Mouse (Mus musculus) liver, adult 2 months (tissue): Measurements from ENCODE around the gene Kars. TPM values are rescaled to one million over a fixed set of nuclear protein-coding genes. Genes with fewer than 3 reads are reported as not detected.

Source experiments
- DNase-seq: peaks from one replicate; pipeline ENCODE4 v3.0.0-alpha.2; 2011; ENCODE audit warnings: low read depth, low spot score; ENCODE audit errors: extremely low read depth
- H3K27ac ChIP-seq: fragments of 200-500 bp; replicated peaks from 2 replicates; pipeline ENCODE4 v1.5.1; 2012; ENCODE audit warnings: low read depth, mild to moderate bottlenecking, control low read depth, inconsistent platforms, low read length; ENCODE audit not compliant: insufficient read depth
- H3K27me3 ChIP-seq: fragments of 200-500 bp; 2 replicates; pipeline ENCODE4 v1.6.1; 2012; ENCODE audit warnings: mild to moderate bottlenecking, moderate library complexity, low read length, inconsistent platforms; ENCODE audit not compliant: control insufficient read depth, insufficient read depth
- H3K36me3 ChIP-seq: fragments of 200-500 bp; 2 replicates; pipeline ENCODE4 v1.6.1; 2012; ENCODE audit warnings: low read length, inconsistent platforms; ENCODE audit not compliant: control insufficient read depth, insufficient read depth
- H3K4me1 ChIP-seq: fragments of 200-500 bp; 2 replicates; pipeline ENCODE4 v1.6.1; 2011; ENCODE audit warnings: low read length; ENCODE audit not compliant: control insufficient read depth, insufficient read depth
- H3K4me3 ChIP-seq: fragments of 200-500 bp; 2 replicates; pipeline ENCODE4 v1.5.1; 2011; ENCODE audit warnings: low read depth, mild to moderate bottlenecking, control low read depth, low read length, moderate library complexity; ENCODE audit not compliant: insufficient read depth
- H3K79me2 ChIP-seq: fragments of 200-500 bp; 2 replicates; pipeline ENCODE4 v1.6.1; 2012; ENCODE audit warnings: inconsistent platforms, mild to moderate bottlenecking, low read length, moderate library complexity; ENCODE audit not compliant: control insufficient read depth, insufficient read depth
- H3K9ac ChIP-seq: fragments of 200-500 bp; 2 replicates; pipeline ENCODE4 v1.6.1; 2012; ENCODE audit warnings: low read depth, mild to moderate bottlenecking, control low read depth, inconsistent platforms, low read length
- CTCF ChIP-seq: fragments of 200-500 bp; IDR thresholded peaks from 2 replicates; pipeline ENCODE4 v1.5.1; 2011; ENCODE audit warnings: low read depth, low read length, control low read depth
- POLR2A ChIP-seq: fragments of 200-500 bp; IDR thresholded peaks from 2 replicates; pipeline ENCODE4 v1.6.1; 2011; ENCODE audit warnings: low read length, control low read depth; ENCODE audit not compliant: insufficient read depth; ENCODE audit errors: extremely low read depth
- WGBS: fragments of 180-500 bp; shearing (Covaris S2); methylation state at CpG from one replicate; pipeline ENCODE4 v1.1.7; 2018; 5-methylcytosine and 5-hydroxymethylcytosine counted together
- polyA plus RNA-seq: library from polyadenylated mRNA; depleted of rRNA; stranded (reverse); fragments of >200 nt; gene quantifications from 2 replicates; pipeline ENCODE4 v1.2.3, GENCODE M21; 2012
- total RNA-seq: library from RNA; depleted of rRNA; stranded (reverse); fragments of >200 nt; gene quantifications from 2 replicates; pipeline ENCODE4 v1.2.3, GENCODE M21; 2014

The Kars gene
- total and polyA plus RNA-seq, 2 experiments: 29.5 to 50.9 TPM

DNA sequence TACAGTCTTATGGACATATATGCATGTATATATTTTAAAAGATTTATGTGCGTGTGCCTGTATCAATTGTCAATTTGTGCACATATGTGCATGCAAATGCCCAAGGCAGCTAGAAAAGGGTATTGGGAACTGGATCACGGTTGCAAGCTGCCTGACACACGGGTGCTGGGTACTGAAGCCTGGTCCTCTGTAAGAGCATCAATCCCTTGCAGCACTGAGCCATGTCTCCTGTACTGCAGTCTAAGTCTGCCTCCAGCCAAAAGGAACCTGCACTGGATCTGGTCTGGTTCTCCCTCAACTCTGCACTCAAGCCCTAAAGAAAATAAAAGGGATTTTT lies 18.5 kb downstream of the Kars start:
- H3K4me3 ChIP-seq: no peak overlapping the region

DNA sequence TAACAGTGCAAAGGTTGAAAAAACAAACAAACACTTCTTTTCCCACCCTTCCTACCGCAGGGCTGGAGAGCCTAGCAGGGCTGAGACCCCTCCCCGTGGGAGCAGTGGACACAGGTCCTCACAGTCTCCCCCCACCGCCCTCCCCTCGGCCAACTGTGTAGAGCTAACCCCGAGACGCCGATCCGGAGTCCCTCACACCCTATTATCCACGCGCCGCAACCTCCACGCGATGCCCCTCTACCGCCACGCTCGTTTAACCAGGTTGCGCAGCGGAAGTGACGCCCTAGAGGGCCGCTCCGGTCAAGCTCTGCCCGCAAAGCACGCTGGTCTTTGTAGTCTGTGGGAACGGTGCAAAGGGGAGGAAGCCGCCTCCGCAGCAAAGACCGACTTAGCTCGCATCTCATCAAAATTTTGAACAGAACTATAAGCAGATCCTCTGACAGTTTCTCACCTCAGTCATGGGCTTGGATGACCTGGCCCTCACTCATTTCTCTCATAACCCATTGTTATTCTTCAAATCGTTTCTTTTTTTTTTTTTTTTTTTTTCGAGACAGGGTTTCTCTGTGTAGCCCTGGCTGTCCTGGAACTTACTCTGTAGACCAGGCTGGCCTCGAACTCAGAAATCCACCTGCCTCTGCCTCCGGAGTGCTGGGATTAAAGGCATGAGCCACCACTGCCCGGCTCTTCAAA lies 19.0 kb downstream of the Kars start, which contains the start of gene Adat1:
Adat1 (minus strand) TSS at position 290 of the 690 bp plus-strand sequence.
- TF ChIP-seq CTCF: no peak
- peak; percentile 50; the same call in 1 of the 2 replicates for TF ChIP-seq POLR2A

More for the DNA sequence above, 18.5 kb downstream of the Kars start:
- Histone ChIP-seq H3K4me1 (no peaks in the 10 kb centered on the region), H3K36me3 (peaks cover 25% of the 10 kb centered on the region), H3K27me3 (no peaks in the 10 kb centered on the region), H3K27ac (no peak overlapping the region), H3K9ac (no peak overlapping the region), H3K79me2 (no peaks in the 10 kb centered on the region; the same call in 1 of the 2 replicates)
- WGBS: 69% methylated on average over 3 of the region's 3 CpGs
- no peak for DNase-seq
- TF ChIP-seq CTCF (no peak), POLR2A (no peak)

DNA sequence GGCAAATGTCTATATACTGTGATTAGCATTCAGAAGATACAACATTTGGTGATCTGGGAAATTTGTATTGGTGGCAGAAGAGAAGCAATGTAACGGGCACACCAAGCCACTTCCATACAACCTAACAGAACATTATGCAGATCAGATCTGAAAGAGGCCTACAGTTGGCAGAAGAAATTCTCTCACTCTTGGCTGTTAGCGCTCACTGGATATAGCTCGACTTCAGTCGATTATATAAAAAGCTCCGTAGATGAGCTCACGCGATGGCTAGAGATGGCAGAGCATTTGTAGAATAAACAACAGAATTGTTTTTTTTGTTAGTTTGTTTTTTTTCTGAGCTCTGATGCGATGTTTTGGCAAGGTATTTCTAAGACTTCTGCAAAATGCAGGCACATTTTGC lies 19.8 kb downstream of the Kars start:
- H3K36me3 ChIP-seq: peaks cover 21% of the 10 kb centered on the region
- peak overlapping the region; percentile 99; the same call in 1 of the 2 replicates for H3K4me3 ChIP-seq
- no peak for TF ChIP-seq CTCF
- TF ChIP-seq POLR2A: no peak
- no peaks in the 10 kb centered on the region for H3K27me3 ChIP-seq
- no peaks in the 10 kb centered on the region; the same call in 1 of the 2 replicates for H3K79me2 ChIP-seq
- WGBS: 53% methylated on average over 8 of the region's 8 CpGs
- no peaks in the 10 kb centered on the region for H3K4me1 ChIP-seq
- H3K27ac ChIP-seq: no peak overlapping the region
- DNase-seq: no peak
- no peak overlapping the region; the same call in 1 of the 2 replicates for H3K9ac ChIP-seq

More for the DNA sequence above, 19.0 kb downstream of the Kars start, which contains the start of gene Adat1:
- Histone ChIP-seq H3K36me3 (peaks cover 24% of the 10 kb centered on the region), H3K27ac (peak within 1 kb of the TSS; percentile 52), H3K4me3 (peak within 1 kb of the TSS; percentile 99), H3K79me2 (no peaks in the 10 kb centered on the region; the same call in 1 of the 2 replicates), H3K4me1 (no peaks in the 10 kb centered on the region), H3K27me3 (no peaks in the 10 kb centered on the region), H3K9ac (peak within 1 kb of the TSS; percentile 91)
- WGBS: 3% methylated on average over 33 of the region's 33 CpGs
- peak; percentile 81 for DNase-seq

DNA sequence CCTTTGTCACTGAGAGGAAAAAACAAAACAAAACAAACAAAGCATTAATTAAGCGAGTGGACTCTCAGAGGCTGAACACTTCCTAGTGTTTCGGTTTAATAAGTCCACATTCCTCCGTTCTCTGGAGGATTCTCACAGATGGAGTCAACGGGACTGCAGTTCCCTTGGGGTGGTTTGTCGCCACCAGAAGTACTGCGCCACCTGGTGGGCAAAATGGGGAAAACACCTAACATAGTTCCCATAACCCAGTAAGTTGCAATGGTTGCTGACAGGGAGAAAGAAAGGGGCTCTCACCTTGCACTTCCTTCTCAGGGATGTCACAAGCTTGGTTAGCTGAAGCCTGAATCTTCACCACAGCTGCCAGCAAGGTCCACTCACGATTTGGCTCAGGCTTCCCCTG lies 21.2 kb downstream of the Kars start:
- H3K27ac ChIP-seq: no peak overlapping the region
- peak; percentile 86 for TF ChIP-seq CTCF
- no peak for TF ChIP-seq POLR2A
- H3K27me3 ChIP-seq: no peaks in the 10 kb centered on the region
- no peak overlapping the region for H3K4me3 ChIP-seq
- no peaks in the 10 kb centered on the region for H3K4me1 ChIP-seq
- no peaks in the 10 kb centered on the region; the same call in 1 of the 2 replicates for H3K79me2 ChIP-seq
- peak; percentile 54 for DNase-seq
- no peak overlapping the region for H3K9ac ChIP-seq
- peaks cover 19% of the 10 kb centered on the region for H3K36me3 ChIP-seq
- WGBS: 8% methylated on average over 7 of the region's 7 CpGs

DNA sequence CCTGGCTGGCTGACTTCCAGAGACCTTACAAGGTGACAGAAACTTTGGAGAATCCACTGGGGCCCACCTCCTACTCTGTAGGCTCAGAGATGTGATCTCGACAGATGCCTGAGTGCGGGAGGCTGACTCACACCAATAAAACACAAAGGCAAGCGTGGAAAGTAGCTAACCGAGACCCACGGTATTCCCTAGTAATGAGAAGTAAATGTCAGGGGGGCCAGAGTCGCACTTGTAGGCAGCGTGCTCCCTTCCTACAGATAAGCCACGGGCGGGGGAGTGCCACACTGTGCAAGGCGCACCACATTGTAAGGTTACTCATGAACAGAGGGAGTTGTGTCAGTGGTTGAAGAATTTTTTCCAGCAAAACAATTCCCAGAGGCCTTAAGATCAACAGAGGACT lies 26.6 kb downstream of the Kars start:
- no peaks in the 10 kb centered on the region for H3K4me1 ChIP-seq
- no peak overlapping the region for H3K9ac ChIP-seq
- no peak overlapping the region for H3K4me3 ChIP-seq
- H3K36me3 ChIP-seq: peaks cover 13% of the 10 kb centered on the region
- H3K79me2 ChIP-seq: no peaks in the 10 kb centered on the region
- no peaks in the 10 kb centered on the region for H3K27me3 ChIP-seq
- DNase-seq: no peak
- TF ChIP-seq CTCF (no peak), POLR2A (no peak)
- H3K27ac ChIP-seq: no peak overlapping the region
- 87% methylated on average over 10 of the region's 10 CpGs for WGBS

DNA sequence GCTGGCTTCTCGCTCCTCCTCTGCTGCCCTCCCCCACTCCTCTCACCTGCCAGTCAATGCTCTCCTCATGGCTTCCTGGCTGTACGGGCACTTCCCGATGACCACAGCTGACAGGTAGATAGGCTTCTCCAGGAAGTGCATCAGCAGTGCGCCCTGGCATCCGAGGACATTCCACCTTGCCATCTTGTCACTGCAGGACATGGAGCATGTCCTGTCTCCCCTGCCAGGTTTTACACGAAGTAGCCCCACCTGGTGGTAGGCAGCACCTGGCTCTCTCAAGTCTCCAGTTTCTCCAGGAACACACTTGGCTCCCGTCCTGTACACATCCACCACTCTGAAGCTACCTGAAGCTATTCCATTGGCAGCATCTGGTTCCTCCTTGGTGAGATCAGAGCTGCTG lies 29.0 kb downstream of the Kars start:
- no peak overlapping the region for H3K27ac ChIP-seq
- TF ChIP-seq POLR2A (no peak), CTCF (0 out of 2 replicates have a peak, but pooled peaks have one; percentile 20)
- H3K9ac ChIP-seq: no peak overlapping the region
- no peak for DNase-seq
- no peaks in the 10 kb centered on the region for H3K4me1 ChIP-seq
- no peaks in the 10 kb centered on the region for H3K27me3 ChIP-seq
- no peak overlapping the region for H3K4me3 ChIP-seq
- 74% methylated on average over 7 of the region's 7 CpGs for WGBS
- peaks cover 7% of the 10 kb centered on the region for H3K36me3 ChIP-seq
- no peaks in the 10 kb centered on the region for H3K79me2 ChIP-seq
